Mouse (Mus musculus): ENCODE data around the gene Ecd. TPM values are rescaled to one million over a fixed set of nuclear protein-coding genes. Genes with fewer than 3 reads are reported as not detected.

The Ecd gene
- polyA plus RNA-seq, 1 experiment from 2014 or later, result 21.5 TPM

- WGBS, result 75% methylated on average over 7 of the region's 7 CpGs
- Histone ChIP-seq H3K27ac (replicated peaks) (no peak overlapping the region), H3K27me3 (ENCODE audit: control insufficient read depth, insufficient read depth, low read length) (no peaks in the 10 kb centered on the region), H3K9me3 (ENCODE audit: control insufficient read depth, low read length) (no peaks in the 10 kb centered on the region), H3K4me1 (replicated peaks; ENCODE audit: control insufficient read depth, insufficient read depth) (no peaks in the 10 kb centered on the region), H3K36me3 (ENCODE audit: control insufficient read depth, insufficient read depth, low read length) (peaks cover 9% of the 10 kb centered on the region), H3K9ac (ENCODE audit: low read length) (no peak overlapping the region), H3K4me3 (ENCODE audit: low read depth, low read length) (no peak overlapping the region), H3K4me2 (replicated peaks; ENCODE audit: low read depth) (no peak overlapping the region)
- no peak for TF ChIP-seq EP300 (optimal IDR thresholded peaks at IDR 0.05)
- TF ChIP-seq CTCF (IDR thresholded peaks at IDR 0.05; ENCODE audit: low read depth), result no peak
- ATAC-seq (ENCODE audit: low FRiP score, low TSS enrichment), result no peak
- DNase-seq (ENCODE audit: low spot score), result peak; percentile 68
Measured at GRCm38 (mm10) chr14:20340866-20341265, 7.1 kb downstream of the Ecd start.

- TF ChIP-seq EP300 (optimal IDR thresholded peaks at IDR 0.05), result no peak
- peak; percentile 68 for TF ChIP-seq CTCF (IDR thresholded peaks at IDR 0.05; ENCODE audit: low read depth)
- H3K36me3 ChIP-seq (ENCODE audit: control insufficient read depth, insufficient read depth, low read length), result peaks cover 12% of the 10 kb centered on the region
- no peaks in the 10 kb centered on the region for H3K9me3 ChIP-seq (ENCODE audit: control insufficient read depth, low read length)
- no peaks in the 10 kb centered on the region for H3K4me1 ChIP-seq (replicated peaks; ENCODE audit: control insufficient read depth, insufficient read depth)
- no peak overlapping the region for H3K4me3 ChIP-seq (ENCODE audit: low read depth, low read length)
- no peaks in the 10 kb centered on the region for H3K27me3 ChIP-seq (ENCODE audit: control insufficient read depth, insufficient read depth, low read length)
- no peak overlapping the region for H3K27ac ChIP-seq (replicated peaks)
- ATAC-seq (ENCODE audit: low FRiP score, low TSS enrichment), result peak; percentile 79
- H3K9ac ChIP-seq (ENCODE audit: low read length), result no peak overlapping the region
- no peak overlapping the region for H3K4me2 ChIP-seq (replicated peaks; ENCODE audit: low read depth)
- peak; percentile 21 for DNase-seq (ENCODE audit: low spot score)
- 86% methylated on average over 8 of the region's 8 CpGs for WGBS
Measured at GRCm38 (mm10) chr14:20340149-20340548, 7.8 kb downstream of the Ecd start.

GRCm38 (mm10) chr14:20339415-20339814, 8.5 kb downstream of the Ecd start:
- H3K36me3 ChIP-seq (ENCODE audit: control insufficient read depth, insufficient read depth, low read length), result peaks cover 12% of the 10 kb centered on the region
- H3K9ac ChIP-seq (ENCODE audit: low read length), result no peak overlapping the region
- H3K4me2 ChIP-seq (replicated peaks; ENCODE audit: low read depth), result no peak overlapping the region
- 97% methylated on average over 5 of the region's 5 CpGs for WGBS
- no peak overlapping the region for H3K4me3 ChIP-seq (ENCODE audit: low read depth, low read length)
- H3K9me3 ChIP-seq (ENCODE audit: control insufficient read depth, low read length), result no peaks in the 10 kb centered on the region
- no peak for ATAC-seq (ENCODE audit: low FRiP score, low TSS enrichment)
- no peak overlapping the region for H3K27ac ChIP-seq (replicated peaks)
- DNase-seq (ENCODE audit: low spot score), result no peak
- H3K27me3 ChIP-seq (ENCODE audit: control insufficient read depth, insufficient read depth, low read length), result no peaks in the 10 kb centered on the region
- TF ChIP-seq CTCF (IDR thresholded peaks at IDR 0.05; ENCODE audit: low read depth) (peak; percentile 27; the same call in 1 of the 2 replicates), EP300 (optimal IDR thresholded peaks at IDR 0.05) (no peak)
- no peaks in the 10 kb centered on the region for H3K4me1 ChIP-seq (replicated peaks; ENCODE audit: control insufficient read depth, insufficient read depth)

- no peak overlapping the region for H3K9ac ChIP-seq (ENCODE audit: low read length)
- H3K27me3 ChIP-seq (ENCODE audit: control insufficient read depth, insufficient read depth, low read length), result no peaks in the 10 kb centered on the region
- H3K4me3 ChIP-seq (ENCODE audit: low read depth, low read length), result no peak overlapping the region
- TF ChIP-seq CTCF (IDR thresholded peaks at IDR 0.05; ENCODE audit: low read depth) (no peak), EP300 (optimal IDR thresholded peaks at IDR 0.05) (no peak)
- H3K27ac ChIP-seq (replicated peaks), result no peak overlapping the region
- H3K9me3 ChIP-seq (ENCODE audit: control insufficient read depth, low read length), result no peaks in the 10 kb centered on the region
- ATAC-seq (ENCODE audit: low FRiP score, low TSS enrichment) (no peak), DNase-seq (ENCODE audit: low spot score) (no peak)
- H3K4me2 ChIP-seq (replicated peaks; ENCODE audit: low read depth), result no peak overlapping the region
- peaks cover 18% of the 10 kb centered on the region for H3K36me3 ChIP-seq (ENCODE audit: control insufficient read depth, insufficient read depth, low read length)
- H3K4me1 ChIP-seq (replicated peaks; ENCODE audit: control insufficient read depth, insufficient read depth), result no peaks in the 10 kb centered on the region
- 86% methylated on average over 4 of the region's 4 CpGs for WGBS
Measured at GRCm38 (mm10) chr14:20331316-20331715, 16.6 kb downstream of the Ecd start.

- no peak overlapping the region for H3K4me2 ChIP-seq (replicated peaks; ENCODE audit: low read depth)
- 58% methylated on average over 9 of the region's 9 CpGs for WGBS
- H3K9me3 ChIP-seq (ENCODE audit: control insufficient read depth, low read length), result no peaks in the 10 kb centered on the region
- H3K27me3 ChIP-seq (ENCODE audit: control insufficient read depth, insufficient read depth, low read length), result no peaks in the 10 kb centered on the region
- no peak overlapping the region for H3K9ac ChIP-seq (ENCODE audit: low read length)
- no peak overlapping the region for H3K4me3 ChIP-seq (ENCODE audit: low read depth, low read length)
- TF ChIP-seq CTCF (IDR thresholded peaks at IDR 0.05; ENCODE audit: low read depth) (peak; percentile 76), EP300 (optimal IDR thresholded peaks at IDR 0.05) (no peak)
- no peaks in the 10 kb centered on the region for H3K4me1 ChIP-seq (replicated peaks; ENCODE audit: control insufficient read depth, insufficient read depth)
- no peak overlapping the region for H3K27ac ChIP-seq (replicated peaks)
- ATAC-seq (ENCODE audit: low FRiP score, low TSS enrichment), result peak; percentile 66
- peak; percentile 55 for DNase-seq (ENCODE audit: low spot score)
- peaks cover 14% of the 10 kb centered on the region for H3K36me3 ChIP-seq (ENCODE audit: control insufficient read depth, insufficient read depth, low read length)
Measured at GRCm38 (mm10) chr14:20328474-20328873, 19.4 kb downstream of the Ecd start.

- no peak overlapping the region for H3K4me3 ChIP-seq (ENCODE audit: low read depth, low read length)
- TF ChIP-seq EP300 (optimal IDR thresholded peaks at IDR 0.05), result no peak
- TF ChIP-seq CTCF (IDR thresholded peaks at IDR 0.05; ENCODE audit: low read depth), result no peak
- no peak overlapping the region for H3K4me2 ChIP-seq (replicated peaks; ENCODE audit: low read depth)
- H3K27me3 ChIP-seq (ENCODE audit: control insufficient read depth, insufficient read depth, low read length), result no peaks in the 10 kb centered on the region
- ATAC-seq (ENCODE audit: low FRiP score, low TSS enrichment), result no peak
- 98% methylated on average over 9 of the region's 9 CpGs for WGBS
- no peaks in the 10 kb centered on the region for H3K9me3 ChIP-seq (ENCODE audit: control insufficient read depth, low read length)
- no peak for DNase-seq (ENCODE audit: low spot score)
- H3K9ac ChIP-seq (ENCODE audit: low read length), result no peak overlapping the region
- H3K27ac ChIP-seq (replicated peaks), result no peak overlapping the region
- H3K4me1 ChIP-seq (replicated peaks; ENCODE audit: control insufficient read depth, insufficient read depth), result no peaks in the 10 kb centered on the region
- H3K36me3 ChIP-seq (ENCODE audit: control insufficient read depth, insufficient read depth, low read length), result peaks cover 10% of the 10 kb centered on the region
Measured at GRCm38 (mm10) chr14:20324196-20324595, 23.7 kb downstream of the Ecd start.
